Mouse (Mus musculus) kidney, adult 18-20 months (tissue): ENCODE measurements around the gene Aacs.
"Not testable (repeated sequence)": the region's sequence is repeated elsewhere in the genome, so short reads cannot be mapped to it uniquely, and the experiment has no call there.

Experiments
- DNase-seq: peaks from one replicate; pipeline ENCODE4 v3.0.0; 2021

Gene Aacs

DNA sequence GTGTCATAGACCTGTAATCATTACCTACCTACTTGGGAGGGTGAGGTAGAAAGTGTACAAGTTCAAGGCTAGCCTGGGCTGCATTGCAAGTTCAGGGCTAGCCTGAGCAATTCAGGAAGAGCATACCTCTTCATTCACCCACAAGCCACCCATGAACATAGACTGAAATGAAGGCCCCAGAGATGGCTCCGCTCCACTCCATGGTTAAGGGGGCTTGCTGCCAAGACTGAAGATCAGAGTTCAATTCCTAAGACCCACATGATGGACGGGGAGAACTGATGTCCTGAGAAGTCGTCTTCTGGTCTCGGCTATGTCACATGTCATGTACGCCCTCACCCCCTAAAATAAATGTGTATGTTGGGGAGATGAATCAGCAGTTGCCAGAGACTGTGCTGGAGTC, 9.1 kb upstream of the Aacs start:
- peak; percentile 40 for DNase-seq

GRCm38 (mm10) chr5:125467261-125467660, 8.4 kb upstream of the Aacs start:
- peak; percentile 78 for DNase-seq

- peak; percentile 31 for DNase-seq
Observed at GRCm38 (mm10) chr5:125470713-125471112, 4.9 kb upstream of the Aacs start.

DNA sequence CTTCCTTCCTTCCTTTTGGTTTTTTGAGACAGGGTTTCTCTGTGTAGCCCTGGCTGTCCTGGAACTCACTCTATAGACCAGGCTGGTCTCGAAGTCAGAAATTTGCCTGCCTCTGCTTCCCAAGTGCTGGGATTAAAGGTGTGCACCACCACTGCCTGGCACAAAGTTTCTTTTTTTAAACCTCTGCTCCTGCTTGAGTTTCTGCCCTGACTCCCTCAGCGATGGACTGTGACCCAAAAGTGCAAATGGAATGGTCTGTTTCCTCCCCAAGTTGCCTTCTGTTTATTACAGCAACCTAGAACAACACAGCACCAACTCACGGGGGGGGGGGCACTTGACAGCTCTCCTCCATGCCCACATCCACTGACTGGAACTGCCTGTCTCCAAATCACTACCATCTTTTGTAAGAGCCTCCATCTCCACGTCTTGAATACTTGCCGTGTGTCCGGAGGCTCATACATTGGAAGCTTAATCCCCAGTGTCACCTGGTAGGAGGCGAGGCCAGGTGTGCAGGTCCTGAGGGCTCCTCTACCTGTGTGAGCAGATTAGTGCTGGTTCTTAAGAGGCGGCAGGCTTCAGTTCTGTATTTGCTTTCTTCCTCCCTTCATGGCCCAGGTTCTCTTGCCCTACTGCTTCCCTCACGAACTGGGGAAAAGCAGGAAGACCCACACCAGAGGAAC, 2.7 kb upstream of the Aacs start:
- no peak for DNase-seq

- DNase-seq, result no peak
Observed at GRCm38 (mm10) chr5:125475030-125475429, 584 bp upstream of the Aacs start.

- DNase-seq, result no peak
Observed at GRCm38 (mm10) chr5:125476286-125476625, 642 bp downstream of the Aacs start.

DNA sequence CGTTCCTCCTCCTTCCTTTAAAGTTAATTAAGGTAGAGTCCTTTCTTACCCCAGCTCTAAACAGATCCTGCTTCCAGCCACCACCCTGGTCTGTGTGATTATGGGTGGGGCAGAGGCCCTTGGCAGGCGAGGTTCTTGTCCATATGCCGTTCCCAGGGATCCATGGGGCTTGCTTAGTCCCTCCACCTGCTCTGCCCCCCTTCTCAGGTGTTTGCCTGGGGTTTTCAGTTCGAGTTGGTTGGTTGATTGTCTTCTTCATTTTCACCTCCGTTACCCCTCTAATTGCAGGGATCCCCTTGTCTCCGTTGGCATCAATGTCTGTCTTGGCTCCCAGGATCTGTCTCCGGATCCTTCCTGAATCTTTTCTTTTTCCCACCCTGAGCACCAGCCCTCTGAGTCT, 1.2 kb downstream of the Aacs start:
- DNase-seq, result no peak

DNA sequence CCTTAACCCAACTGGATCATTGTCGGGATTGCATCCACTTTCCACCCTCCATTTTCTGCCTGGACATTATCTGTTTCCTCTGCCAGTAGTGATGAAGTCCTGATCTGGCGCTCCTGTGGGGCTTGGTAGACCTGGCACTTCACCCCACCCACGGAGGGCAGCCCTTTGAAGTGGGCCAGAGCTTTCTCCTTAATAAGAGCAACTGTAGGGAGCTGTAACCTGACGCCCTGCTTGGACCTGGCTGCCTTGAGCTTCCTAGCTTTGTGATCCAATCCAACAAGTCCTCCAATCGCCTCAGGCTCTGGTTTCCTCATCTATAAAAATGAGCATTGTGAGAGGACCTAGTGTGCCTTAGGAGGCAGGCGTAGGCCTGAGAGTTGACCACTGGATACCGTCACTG, 1.9 kb downstream of the Aacs start:
- DNase-seq, result no peak

GRCm38 (mm10) chr5:125478037-125478436, 2.4 kb downstream of the Aacs start:
- no peak for DNase-seq

GRCm38 (mm10) chr5:125479376-125479775, 3.8 kb downstream of the Aacs start:
- DNase-seq, result no peak

- DNase-seq, result no peak
Observed at GRCm38 (mm10) chr5:125480434-125481231, 5.0 kb downstream of the Aacs start.

GRCm38 (mm10) chr5:125482474-125482873, 6.9 kb downstream of the Aacs start:
- no peak for DNase-seq

- no peak for DNase-seq
Observed at GRCm38 (mm10) chr5:125483712-125484611, 8.3 kb downstream of the Aacs start.

DNA sequence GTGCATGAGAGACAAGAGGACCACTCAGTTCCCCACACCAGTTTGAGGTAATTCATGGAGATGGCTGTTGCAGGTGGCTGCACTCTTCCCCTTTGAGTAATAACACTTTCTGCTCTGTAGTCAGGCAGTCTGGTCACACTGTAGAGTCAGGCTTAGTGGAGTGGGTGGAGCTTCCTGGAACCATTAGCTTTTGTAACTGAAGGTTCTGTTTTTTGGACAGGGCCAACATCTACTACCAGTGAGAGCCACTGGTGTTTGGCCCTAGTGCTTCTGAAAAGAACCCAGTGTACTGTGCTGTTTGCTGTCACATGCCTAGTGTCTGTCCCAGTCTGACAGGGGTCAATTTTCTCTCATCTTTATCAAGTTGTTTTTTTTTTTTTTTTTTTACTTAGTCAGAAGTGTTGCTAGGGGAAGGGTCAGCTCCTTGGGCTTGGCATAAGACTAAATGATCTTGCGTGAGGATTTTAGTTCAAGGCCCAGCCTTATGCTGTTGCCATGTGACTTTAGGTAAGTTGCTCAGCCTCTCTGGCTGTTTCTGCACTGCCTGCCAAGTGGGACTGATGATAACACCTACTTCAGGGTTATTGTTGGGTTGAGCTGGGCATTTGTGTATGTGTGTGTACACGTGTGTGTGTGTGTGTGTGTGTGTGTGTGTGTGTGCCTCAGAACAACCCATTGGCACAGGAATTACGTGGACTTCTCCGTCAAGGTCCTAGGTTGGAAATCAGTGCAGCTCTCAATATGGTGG, 9.6 kb downstream of the Aacs start:
- no peak for DNase-seq

DNA sequence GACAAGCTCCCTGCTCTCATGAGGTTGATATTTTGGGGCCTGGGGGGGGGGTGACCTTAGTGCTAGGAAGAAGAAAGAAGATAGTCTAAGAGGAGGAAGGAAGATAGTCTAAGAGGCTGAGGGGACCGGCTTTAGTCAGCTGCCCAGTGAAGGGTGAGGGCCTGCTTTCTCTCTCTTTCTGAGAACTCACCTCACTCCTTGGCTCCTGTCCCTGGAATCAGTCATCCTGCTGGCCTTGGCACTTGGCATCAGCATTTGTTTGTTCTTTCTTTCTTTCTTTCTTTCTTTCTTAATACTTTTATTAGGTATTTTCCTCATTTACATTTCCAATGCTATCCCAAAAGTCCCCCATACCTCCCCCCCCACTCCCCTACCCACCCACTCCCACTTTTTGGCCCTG, 10.5 kb downstream of the Aacs start:
- DNase-seq, result no peak

- peak; percentile 83 for DNase-seq
Observed at GRCm38 (mm10) chr5:125487375-125488115, 11.9 kb downstream of the Aacs start.

DNA sequence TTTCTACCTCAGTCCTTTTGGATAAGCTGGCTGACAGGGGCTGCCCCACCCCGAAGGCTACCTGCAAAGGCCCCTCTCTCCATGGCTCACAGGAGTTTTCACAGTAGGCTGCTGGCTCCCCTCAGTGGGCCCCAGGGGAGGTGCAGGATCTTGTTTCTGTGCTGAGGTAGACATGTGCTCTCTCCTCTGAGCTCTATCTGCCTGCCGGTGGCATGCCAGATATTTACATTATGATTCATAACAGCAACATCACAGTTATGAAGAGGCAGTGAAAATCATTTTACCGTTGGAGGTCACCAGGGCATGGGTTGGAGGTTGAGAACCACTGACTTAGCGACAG, 12.5 kb downstream of the Aacs start:
- DNase-seq, result no peak

DNA sequence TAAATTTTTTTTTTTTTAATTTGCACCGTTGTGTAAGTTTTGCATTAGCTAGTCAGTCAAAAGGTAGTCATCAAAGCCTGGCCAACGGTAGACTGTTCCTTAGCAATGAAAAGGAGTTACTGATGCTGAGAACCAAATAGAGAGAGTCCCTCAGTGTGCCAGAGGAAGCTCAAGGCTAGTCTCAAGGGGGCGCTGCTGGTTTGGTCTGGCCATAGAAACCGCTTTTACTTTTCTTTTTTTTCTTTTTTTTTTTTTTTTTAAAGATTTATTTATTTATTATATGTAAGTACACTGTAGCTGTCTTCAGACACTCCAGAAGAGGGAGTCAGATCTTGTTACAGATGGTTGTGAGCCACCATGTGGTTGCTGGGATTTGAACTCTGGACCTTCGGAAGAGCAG, 13.3 kb downstream of the Aacs start:
- DNase-seq, result not testable (repeated sequence)

DNA sequence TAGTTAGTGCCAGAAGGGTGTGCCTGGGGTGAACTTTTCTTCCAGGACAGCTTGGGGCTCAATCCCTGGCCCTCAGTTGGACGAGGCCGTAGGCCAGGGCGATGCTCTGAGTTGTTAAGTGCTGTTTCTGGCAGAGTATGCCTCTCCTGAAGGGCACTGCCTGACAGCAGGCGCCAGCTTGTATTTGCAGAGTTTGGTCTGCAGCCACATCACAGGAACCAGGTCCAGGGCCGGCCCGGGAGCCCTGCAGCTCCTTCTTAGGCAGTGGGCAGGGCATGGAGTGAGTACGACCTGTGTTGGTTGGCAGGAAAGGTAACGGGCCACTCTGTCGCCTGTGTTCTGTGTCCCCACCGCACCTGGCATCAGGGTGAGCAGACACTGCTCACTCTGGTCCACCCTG, 15.5 kb downstream of the Aacs start:
- DNase-seq, result no peak

- DNase-seq, result no peak
Observed at GRCm38 (mm10) chr5:125492379-125493092, 16.9 kb downstream of the Aacs start.

- no peak for DNase-seq
Observed at GRCm38 (mm10) chr5:125493093-125493423, 17.4 kb downstream of the Aacs start.

GRCm38 (mm10) chr5:125495655-125496054, 20.0 kb downstream of the Aacs start:
- peak; percentile 70 for DNase-seq
